Mouse (Mus musculus): ENCODE results near the gene B3gat1.

The B3gat1 gene

DNA sequence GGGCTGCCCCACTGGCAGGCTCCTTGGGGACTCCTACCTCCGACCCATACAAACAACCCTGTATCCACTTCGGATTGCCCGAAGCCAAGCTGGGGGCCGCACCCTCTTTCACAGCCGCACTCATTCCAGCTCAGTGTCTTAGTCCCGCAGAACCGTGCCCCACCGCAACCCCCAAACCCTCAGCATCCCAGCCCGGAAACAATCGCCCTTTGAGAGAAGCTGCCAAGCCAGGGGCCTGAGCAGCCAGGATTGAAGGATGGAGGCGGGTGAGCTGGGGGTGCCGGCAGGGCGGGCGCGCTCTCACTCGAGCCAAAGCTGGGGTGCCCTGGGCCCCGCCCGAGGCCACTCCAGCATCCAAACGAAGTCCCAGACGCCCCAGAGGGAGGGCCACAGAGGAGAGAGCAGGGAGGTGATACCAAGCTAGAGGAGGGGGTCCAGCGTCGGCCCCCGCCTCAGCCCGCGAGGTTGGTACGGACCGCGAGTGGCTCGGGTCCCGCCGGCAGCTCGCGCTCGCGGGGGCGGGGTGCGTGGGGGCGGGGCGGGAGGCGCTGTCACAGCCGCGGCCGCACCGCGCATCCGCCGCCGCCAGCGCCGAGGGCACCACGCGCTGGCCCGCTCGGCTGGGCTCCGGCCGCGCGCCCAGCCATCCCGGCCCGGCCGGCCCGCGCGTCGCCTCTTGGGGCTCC, at the start of gene B3gat1:
Gene B3gat1 (plus strand): TSS at position 523 of the 686 bp plus-strand sequence.
- ATAC-seq (ENCODE audit: low TSS enrichment) = peak; percentile 45

DNA sequence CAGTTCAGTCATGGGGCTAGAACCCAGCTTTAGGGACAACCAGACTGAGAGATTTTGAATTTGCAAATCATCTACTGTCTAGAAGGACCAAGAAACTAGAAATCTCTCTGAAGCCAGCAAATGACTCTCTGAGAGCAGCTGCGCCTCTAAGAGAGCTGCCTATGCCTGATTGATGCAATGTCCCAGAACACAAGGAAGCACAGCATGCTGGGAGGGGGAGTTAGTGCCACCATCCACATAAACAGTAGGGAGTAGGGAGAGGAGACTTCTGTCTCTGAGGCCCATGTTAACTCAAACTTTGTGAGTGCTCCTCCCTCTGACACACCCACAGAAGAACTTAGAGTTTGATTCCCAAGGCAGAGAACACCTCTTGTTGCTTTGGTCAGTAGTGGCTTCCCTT, 44.4 kb upstream of the B3gat1 start:
- ATAC-seq (ENCODE audit: low TSS enrichment) = no peak

DNA sequence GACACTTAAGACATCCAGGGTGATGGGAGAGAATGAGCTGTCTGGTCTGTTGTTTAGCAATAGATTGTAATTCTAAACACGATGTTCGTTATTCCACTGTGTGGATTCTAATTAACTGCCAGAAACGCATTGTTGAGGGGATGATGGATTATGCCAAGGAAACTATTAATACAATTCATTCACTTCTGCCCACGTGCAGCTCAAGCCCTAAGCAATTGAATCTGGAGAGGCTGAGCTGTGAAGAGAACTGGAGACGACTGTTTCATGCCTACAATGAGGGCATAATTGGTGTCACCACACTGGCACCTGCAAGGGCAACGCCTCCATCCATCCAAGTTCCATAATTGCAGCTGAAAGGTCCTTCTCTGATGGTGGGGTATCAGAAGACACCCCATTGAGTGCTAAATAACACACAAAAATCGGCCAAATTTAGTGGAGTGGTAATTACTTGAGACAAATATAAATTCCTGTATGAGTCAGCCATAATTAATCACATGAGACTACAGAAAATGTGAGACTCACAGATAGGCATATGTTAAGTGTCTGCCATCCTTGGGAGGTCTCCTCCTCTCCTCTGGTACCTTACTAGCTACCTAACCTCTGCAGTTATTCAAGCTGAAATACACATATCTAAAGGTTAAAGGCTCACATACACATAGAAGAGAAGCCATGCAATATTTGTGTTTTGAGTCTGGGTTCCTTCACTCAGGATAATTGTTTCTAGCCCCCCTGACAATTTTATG, 43.4 kb upstream of the B3gat1 start:
- no peak for ATAC-seq (ENCODE audit: low TSS enrichment)

DNA sequence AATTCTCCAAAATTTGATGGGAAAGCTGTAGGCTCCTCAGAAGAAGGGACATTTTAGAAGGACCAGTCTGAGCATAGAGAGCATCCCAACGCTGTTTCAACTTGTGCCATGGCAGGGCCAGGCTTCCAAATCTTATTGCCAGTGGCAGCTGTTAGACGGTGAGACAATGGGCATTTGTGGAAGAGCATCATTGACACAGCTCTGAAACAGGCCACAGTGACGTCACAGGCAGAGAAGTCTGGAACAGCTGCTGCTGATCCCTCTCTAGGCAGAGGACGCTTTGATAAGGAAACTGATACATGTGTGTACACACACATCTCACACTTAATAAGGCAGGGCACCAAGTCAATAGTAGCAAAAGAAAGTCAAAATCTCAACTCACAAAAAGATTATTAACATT, 40.9 kb upstream of the B3gat1 start:
- 0 out of 2 replicates have a peak, but pooled peaks have one; percentile 17 for ATAC-seq (ENCODE audit: low TSS enrichment)

DNA sequence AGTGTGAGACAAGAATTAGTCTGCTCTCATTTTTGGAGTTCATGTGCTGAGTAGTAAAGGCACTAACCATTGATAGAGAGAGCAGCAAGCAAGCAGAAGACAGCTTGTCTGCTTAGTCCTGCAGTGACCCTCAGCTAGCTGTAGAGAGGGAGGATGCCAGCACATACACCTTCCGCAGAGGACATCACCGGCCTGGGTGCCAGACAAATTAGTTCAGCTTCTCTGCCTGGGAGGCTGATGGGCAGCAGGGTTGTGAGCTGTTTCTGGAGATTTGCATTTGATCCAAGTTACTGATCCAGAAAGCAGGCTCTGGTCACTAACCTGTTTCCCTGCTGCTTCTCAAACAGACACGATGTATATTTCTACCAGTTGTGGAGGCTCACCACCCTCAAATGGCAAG, 38.9 kb upstream of the B3gat1 start:
- no peak for ATAC-seq (ENCODE audit: low TSS enrichment)

DNA sequence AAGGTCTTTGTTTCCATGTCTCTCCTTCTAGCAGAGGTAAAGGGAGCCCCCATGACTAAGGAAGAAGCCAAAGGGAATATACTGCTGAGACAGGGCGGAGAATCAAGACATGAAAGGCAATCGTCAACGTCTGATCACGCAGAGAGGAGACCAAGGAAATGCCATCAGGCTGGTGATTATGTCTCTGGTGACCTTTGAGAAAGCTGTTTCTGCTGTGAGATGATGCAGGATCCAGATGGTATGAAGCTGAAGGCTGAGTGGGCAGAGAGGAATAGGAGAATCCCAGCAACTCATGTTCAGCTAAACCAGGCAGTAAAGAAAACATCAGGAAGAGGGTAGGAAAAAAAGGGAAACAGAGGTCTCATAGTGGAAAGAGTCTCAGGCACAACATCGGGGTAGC, 38.4 kb upstream of the B3gat1 start:
- ATAC-seq (ENCODE audit: low TSS enrichment) = peak; percentile 68

DNA sequence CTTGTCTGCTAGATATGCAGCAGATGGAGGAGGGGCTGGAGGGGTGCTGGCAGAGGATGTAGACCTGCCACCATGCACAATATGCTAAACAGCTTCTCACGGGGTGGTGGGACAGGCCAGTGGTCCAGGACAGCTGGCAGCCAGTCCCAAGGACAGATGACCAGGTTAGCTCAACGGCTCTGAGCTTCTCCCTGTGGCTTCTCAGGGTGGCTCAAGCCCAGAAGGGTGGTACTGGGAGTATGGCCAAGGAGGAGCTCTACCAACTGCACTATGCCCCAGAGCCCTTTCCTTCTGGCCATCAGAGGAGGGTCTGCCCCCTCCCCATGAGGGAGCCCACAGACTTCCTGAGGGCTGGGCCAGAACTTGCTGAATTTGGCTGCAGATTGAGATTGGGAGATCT, 35.2 kb upstream of the B3gat1 start:
- no peak for ATAC-seq (ENCODE audit: low TSS enrichment)

DNA sequence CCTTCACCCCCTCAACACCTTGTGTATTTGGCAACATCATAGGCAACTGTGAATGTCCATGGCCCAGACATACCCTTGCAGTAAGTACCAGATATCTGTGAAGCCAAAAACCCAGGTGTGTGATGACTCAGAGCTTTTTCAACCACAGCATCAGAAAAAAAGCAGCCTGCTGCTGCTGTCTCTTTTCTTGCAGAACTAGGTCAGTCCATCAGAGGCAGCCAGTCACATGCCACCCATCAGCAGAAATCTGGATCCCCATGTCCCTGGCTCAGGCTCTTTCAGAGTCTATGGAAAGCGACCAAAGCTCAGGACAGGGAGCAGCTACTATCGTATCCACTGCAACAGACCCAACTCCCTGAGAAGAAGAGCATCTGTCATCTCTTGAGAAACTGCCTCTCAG, 33.2 kb upstream of the B3gat1 start:
- ATAC-seq (ENCODE audit: low TSS enrichment) = peak; percentile 94

DNA sequence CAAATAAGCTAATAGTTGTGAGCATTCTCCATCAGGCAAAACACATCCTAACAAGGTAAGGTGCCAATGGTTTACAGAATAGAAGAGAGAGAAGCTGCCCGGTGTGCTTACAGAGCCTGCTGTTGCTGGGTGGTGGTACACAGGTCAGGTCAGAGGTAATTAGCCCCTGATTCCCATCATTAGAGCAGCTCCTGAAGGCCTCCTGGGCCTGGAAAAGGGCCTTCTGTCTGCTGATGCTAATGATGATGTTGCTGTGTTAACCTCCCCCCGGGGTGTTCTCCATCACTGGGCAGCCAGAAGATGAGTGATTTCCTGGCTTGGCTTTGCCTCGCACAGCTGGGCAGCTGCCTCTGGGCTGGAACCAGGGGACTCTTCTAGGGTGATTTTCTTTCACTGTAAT, 15.1 kb upstream of the B3gat1 start:
- ATAC-seq (ENCODE audit: low TSS enrichment) = no peak

DNA sequence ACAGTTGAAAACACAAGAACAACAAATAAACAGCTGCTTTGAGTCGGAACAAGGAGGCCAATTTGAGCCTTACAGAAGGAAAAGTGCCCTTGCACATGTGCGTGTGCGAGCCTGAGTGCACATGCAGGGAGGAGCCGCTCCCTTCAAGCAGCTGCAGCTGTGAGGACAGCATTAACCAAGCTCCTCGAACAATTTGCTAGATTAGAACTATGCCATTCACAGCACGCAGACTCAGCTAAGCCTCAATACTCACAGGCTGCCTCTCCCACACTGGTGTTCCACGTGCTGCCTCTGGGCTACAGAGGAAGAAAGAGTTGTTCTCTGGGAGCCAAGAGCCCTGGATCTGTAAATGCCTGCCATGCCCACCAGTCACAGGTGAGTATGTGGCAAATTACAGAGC, 11.8 kb upstream of the B3gat1 start:
- peak; percentile 86 for ATAC-seq (ENCODE audit: low TSS enrichment)

DNA sequence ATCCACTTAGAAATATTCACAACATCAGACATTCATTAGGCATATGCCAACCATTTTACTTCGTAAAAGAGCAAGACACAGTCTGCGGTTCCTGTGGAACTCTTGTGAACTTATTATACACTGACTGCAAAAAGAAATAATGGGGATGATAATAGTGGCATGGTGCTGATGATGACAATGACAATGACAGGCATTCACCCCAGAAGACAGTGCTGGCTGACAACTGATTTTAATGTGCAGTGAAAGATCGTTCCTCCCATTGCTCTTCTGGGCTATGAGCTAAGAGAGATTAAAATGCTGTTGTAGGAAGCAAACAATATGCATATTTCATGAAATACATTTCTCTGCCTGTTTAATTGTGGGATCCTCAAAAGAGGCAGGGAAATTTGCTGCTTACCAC, 7.8 kb upstream of the B3gat1 start:
- ATAC-seq (ENCODE audit: low TSS enrichment) = no peak

DNA sequence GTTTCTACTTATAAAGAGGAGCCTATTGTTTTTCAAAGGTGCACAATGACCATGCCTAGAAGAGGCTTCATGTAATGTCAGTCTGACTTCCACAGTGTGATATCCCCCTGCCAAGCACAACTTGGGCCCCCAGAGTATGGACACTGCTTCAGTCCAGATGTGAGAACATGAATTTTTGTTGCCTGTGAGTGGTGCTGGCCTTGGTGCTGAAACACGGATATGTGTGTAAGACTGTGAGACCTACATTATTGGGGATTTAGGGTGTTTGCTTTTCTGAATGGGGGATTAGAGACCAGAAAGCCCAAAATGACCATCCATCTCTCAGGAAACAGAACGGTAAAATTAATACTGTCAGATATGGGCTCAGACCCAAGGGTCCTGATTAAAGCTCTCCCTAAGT, 6.1 kb upstream of the B3gat1 start:
- ATAC-seq (ENCODE audit: low TSS enrichment) = no peak

DNA sequence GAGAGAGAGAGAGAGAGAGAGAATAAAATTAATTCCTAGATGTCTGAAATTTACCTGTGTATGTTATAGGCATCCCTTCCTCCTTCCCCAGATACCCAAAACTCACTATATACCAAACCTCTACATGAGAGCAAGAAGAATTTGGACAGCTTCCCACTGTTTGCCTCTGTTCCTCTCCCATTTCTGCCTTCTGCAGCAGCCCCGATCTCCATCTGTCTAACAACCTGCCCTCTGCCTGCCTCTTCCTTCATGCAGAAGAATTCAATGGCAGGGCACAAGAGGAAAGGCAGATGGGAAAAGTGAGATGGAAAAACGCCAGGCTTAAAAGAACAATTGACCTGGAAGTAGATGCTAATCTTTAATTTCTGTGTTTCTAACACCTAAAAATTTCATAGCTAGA, 5.0 kb upstream of the B3gat1 start:
- ATAC-seq (ENCODE audit: low TSS enrichment) = no peak; the same call in 1 of the 2 replicates

DNA sequence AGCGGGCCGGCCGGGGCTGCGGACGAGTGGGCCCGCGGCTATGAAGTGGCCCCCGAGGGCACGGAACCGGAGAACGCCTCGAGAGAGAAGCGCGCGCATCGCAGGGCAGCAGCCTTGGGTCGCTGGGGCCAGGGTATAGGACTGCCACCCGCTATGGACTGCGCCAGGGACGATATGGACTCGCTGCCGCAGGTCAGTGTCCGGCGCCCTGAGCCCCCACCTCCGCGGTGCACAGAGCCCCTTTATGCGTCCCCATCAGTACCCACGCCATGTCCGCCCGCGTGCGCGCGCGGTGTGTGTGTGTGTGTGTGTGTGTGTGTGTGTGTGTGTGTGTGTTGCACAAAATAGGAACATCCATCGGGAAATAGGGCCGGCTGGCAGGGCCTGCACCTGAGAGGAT, 458 bp downstream of the B3gat1 start:
- ATAC-seq (ENCODE audit: low TSS enrichment) = peak; percentile 19

DNA sequence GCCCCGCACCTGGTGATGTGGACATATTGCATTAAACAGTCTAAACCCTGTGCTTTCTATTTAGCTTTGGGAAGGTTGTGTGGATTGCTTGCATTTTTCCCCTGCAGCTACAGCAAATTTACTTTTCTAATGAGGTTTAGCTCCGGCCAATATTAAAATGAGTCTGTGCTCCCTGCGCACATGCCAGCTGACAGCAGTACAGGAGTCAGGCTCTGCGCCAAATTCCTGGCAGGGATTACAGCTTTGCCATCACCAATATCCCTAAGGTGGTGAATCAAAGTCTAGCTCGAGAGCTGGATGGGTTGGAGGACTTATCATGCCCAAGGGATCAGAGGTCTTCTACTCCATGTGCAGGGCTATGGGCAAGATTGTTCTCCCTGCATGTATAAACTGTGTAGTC, 3.6 kb downstream of the B3gat1 start:
- no peak for ATAC-seq (ENCODE audit: low TSS enrichment)

DNA sequence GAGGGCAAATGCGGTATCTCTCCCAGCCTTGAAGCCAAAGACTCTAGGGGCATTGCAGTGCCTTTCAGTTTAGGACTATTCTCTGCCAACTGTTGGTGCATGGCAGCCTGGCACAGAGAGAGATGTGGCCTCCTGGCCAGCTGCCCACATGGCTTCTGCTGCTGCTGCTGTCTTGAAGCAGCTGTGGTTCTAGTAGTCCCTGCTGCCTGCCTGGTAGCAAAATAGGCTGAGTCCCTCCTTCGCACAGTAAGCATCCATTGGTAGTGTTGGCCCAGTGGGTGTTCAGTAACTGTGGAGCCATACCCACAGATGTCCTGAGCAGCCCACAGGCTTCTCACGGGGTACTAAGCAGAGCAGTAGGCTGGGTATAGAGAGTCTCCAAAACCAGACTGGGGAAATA, 9.3 kb downstream of the B3gat1 start:
- peak; percentile 88 for ATAC-seq (ENCODE audit: low TSS enrichment)

DNA sequence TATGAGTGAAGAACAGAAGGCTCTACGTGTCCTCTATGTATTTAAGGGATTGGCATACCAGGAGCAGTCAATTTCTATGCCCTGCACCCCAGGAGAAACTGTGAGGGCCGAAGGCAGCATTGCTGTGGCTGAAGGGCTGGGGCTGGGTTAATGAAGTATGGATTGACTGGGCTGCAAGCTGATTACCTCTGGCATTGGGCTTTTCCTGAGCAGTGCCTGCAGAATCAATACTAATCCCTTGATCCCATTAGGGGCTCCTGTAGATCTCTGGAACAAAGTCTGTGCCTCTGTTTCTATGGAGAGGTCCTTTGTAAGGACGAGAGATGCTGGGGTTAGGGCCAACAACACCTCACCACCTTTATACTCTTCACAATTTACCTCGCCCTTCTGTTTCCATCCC, 13.6 kb downstream of the B3gat1 start:
- no peak for ATAC-seq (ENCODE audit: low TSS enrichment)

DNA sequence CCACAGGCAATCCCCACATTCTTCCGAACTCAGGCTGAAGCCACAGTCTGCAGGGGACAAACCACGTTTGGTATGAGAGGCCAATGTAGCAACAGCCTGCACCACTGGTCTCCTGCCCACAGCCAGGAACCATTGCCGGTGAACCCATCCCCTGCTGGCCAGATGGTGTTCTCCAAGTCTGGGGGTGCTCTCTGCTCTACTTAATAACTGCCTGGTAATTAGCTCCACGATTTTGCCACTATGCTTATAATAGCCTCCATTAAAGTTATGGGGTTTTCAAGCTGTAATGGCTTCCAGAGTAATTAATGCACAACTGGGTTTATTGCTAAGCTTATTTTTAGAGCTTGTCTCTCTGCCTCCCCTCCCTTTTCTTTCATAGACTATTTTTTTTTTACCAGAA, 15.4 kb downstream of the B3gat1 start:
- ATAC-seq (ENCODE audit: low TSS enrichment) = no peak

DNA sequence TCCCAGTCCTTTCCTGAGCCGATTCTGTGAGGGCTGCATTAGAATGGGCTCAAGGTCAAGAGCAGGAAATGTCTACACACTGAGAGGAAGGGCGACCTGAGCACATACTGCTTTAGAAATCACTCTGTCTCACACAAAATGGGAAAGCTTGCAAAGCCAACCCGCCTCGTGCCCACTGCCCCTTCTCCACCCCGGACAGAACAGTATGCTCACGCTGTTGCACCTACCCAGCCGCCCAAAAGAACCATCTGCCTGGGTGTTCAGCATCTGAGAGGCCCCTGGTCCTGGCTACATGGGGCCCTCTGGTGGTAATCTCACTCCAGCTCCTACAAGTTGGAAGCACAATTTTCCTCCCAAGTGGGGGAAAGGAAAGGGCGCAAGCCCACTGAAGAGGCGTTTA, 26.6 kb downstream of the B3gat1 start:
- peak; percentile 89 for ATAC-seq (ENCODE audit: low TSS enrichment)

DNA sequence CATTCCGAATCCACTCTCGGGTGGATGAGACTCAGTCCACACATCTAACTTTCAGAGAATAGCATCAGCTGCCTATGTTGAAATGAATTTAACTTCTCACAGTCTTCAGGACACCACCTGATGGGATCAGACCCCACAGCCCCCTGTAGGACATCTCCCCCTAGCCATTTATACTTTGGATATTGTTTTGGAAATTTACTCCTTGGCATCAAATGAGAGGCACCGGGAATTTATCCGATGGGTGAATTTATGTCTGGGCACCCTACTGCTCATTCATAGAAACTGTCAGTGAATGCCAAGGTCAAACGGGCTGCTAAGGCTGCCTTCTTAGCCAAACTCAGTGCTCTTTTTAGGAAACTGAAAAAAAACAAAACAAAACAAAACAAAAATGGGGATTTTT, 27.0 kb downstream of the B3gat1 start:
- ATAC-seq (ENCODE audit: low TSS enrichment) = no peak

DNA sequence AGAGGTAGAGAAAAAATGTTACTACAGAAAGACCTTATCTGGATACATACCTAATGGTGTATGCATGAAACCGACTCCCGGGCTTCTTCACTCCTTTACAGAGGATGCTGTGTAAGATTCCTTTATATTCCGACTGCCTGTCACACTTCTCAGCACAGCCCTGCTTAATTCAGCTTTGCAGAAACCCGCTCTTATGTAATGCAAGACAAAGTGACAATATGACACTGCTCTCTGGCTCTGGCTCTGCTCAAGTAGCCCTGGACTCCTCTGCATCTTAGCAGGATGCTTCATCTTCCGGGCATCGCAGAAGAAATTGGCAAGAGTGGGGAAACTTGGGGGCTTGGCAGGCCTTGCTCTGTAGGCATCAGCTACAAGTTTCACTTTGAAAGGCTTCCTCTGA, 28.9 kb downstream of the B3gat1 start:
- peak; percentile 55; the same call in 1 of the 2 replicates for ATAC-seq (ENCODE audit: low TSS enrichment)

DNA sequence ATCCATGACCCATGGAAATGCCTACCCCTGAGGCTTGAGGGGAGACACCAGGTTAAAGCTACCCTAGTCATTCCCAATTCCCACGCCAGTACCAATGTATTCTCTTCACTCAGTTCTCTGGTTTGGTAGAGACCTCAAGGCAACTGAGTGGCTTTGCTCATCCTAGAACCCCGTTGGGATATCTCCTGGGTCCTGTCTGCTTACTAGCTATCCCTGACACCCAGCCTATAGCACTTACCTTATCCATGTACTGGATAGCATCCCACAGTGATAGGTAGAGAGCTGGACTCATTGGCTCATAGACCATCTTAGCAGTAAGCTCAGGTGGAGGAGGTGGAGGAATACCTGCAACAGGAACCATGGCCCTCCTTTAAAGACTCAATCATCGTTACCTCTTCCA, 34.7 kb downstream of the B3gat1 start:
- no peak for ATAC-seq (ENCODE audit: low TSS enrichment)

DNA sequence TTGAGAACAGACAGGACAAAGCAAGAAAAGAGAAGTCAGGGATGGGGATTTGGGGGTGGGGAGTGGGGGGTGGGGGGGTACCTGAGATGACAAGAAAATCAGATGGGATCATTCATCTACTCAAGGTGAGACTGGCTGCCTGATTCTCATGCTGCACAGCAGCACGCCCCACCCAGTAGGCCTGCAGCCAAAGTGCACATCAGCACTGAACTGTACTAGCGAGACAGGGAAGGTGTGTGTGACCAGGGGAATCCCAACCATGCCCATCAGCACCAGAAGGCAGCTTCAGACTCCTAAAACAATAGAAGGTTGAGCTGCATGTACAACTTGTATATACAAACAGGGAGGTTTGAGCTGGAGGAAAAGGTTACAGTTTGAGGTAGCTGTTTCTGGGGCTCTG, 42.2 kb downstream of the B3gat1 start:
- ATAC-seq (ENCODE audit: low TSS enrichment) = no peak

Measured in frontal cortex, adult (tissue).